Mouse (Mus musculus): Measurements from ENCODE around the gene Vcan. TPM values are rescaled to one million over a fixed set of nuclear protein-coding genes. Genes with fewer than 3 reads are reported as not detected.
"Not testable (repeated sequence)": the region's sequence is repeated elsewhere in the genome, so short reads cannot be mapped to it uniquely, and the experiment has no call there.

Gene Vcan
- total RNA-seq (2021), result 10 to 100 TPM; 34.2 to 36.2 TPM
- long read RNA-seq, experiment 1, partial matches to known transcripts, result 0 of 3 reads
- long read RNA-seq, experiment 1, other reads (novel, unspliced or antisense), result 3 of 3 reads
- long read RNA-seq, experiment 2, partial matches to known transcripts, result 1 of 1 reads
- long read RNA-seq, experiment 2, other reads (novel, unspliced or antisense), result 0 of 1 reads

DNA sequence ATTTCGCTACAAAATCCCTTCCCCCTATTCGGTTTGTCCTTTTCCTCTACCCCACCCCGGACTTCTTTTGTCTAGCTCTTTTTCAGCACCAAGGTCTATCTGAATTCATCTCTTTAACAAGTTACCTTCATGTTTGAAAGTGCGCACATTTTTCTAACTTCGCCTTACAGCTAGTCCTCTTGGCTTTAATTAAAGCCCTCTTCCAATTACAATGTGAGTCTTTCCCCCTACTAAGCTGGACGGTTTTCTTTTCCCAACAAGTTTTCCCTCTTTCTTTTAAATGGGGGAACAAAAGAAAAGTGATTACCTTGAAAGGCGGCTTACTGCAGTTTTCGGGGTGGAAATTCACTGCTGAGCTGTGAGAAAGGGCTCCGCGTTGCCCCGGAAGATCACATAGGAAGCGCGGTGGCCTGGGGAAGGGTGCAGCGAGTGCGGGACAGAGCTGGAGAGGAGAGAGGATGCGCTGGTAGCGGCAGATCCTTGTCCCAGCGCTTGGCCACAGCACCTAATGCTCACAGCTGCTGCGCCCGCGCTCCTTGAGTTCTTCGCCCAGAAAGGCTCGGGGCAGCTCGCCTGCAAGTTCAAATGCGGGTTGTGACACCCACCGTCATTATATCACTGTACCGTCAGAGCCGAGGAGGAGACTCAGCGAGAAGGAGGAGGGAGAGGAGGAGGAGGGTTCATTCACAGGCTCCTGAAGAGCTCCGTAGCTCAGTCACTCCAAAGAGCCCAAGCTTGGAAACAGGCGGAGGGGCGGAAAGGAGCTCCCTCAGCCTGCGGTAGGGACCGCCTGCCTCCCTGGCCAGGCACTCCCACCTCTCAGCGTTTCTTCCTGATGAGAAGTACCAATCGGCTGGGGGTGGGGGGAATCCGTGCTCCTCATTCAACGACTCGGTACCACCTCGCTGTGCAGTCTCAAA, at the start of gene Vcan:
Vcan (minus strand) TSS at position 744 of the 920 bp plus-strand sequence.
- peak in 1 of 2 experiments; percentile 10 for DNase-seq (ENCODE audit: low spot score in 2 of 2)

DNA sequence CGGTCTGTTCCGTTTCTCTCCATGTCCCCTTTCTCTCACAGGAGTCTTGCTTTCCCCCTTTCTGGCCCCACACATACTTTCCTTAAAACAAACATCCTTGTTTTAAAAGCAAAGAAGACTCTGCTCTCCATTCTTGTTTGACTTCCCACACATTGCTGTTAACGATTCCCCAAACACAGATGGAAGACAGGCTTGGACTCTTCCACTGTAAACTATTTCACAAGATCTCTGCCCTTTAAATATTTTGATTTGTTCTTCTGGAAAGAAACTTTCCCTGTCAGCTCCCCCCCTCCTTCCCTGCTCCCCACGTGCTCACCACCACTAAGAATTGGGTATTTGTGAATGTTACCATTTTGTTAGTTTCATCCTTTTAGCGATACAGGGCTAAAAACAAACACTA, 49.2 kb upstream of the Vcan start:
- DNase-seq (ENCODE audit: low spot score in 2 of 2), result no peak

DNA sequence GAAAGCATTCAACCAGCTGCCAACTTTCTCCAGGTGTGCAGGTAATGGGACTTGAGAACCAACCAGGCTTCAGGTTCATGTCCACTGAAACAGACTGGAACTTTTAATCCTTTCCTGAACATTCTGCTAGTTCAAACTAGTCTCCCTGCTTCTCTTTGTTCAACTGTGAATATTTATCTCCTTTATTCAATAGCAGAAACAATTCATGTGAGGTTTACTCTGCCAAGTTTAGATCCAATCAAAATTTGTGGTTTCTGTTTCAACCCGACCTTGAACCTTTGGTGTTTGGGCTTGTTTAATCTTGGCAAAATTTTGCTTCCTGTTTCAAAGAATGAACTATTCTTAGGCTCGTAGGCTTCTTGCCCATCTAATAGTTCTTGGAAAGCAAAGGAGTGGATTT, 40.6 kb upstream of the Vcan start:
- DNase-seq (ENCODE audit: low spot score in 2 of 2), result no peak

DNA sequence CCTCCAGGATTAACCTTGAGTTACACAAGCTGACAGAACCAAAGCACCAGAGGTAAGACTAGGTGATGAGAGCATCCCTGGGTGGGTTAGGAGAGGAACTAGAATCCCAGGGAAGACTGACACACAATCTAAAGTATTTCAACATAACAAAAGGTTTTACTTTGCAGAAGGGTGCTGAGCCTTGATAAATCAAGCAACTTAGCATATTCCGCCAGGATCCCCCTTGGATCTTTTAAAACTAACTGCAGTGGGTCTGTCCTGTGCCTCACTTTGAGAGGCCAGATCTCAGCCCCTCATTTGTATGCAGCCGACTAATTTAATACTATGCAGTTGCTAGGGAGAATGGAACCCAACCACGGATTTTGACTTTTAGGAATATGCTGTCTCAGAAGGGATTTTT, 38.0 kb upstream of the Vcan start:
- DNase-seq (ENCODE audit: low spot score in 2 of 2), result no peak

DNA sequence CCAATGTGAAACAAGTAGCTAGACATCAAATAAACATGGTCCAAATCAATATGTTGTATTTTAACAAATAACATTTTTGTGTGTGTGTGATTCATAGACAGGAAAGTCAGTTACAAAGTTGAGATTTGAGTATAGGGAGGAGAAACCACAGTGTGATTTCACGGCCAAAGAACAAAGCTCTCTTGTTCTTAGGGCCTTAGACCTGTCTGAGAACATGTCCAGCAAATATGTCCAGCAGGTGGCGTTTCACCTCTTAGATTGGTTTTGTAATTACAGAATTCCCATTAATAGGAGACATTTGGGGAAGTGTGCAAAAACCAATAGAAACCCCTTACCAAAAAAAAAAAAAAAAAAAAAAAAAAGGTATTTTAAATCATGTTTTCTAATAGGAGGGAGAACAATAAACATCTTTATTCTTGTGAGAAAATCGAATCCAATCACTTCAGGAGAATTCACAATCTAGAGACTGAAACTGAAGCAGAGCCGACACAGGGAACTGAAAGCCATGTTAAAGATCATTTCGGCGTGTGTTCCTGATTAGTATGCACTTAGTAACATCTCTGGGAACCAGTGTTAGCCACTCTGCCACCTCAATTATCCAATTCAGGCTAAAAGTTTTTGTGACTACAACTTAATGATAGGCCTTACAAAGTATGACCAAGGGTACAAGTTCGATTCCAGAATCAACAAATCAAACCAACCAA, 37.1 kb upstream of the Vcan start:
- DNase-seq (ENCODE audit: low spot score in 2 of 2), result no peak

DNA sequence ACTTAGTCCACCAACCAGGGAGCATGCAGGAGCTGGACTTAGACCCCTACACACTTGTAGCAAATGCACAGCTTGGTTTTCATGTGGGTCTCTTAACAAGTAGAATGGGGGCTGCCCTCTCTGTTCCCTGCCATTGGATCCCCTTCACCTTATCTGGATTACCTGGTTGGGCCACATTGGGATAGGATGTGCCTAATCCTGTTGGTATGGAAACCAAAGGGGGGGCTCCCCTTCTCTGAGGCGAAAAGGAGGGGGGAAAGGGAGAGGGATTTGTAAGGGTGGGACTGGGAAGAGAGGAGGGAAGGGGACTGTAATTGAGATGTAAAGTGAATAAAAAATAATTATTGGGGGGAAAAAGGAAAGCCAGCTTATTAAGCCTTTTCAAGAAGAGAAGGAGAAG, 35.5 kb upstream of the Vcan start:
- DNase-seq (ENCODE audit: low spot score in 2 of 2), result no peak

DNA sequence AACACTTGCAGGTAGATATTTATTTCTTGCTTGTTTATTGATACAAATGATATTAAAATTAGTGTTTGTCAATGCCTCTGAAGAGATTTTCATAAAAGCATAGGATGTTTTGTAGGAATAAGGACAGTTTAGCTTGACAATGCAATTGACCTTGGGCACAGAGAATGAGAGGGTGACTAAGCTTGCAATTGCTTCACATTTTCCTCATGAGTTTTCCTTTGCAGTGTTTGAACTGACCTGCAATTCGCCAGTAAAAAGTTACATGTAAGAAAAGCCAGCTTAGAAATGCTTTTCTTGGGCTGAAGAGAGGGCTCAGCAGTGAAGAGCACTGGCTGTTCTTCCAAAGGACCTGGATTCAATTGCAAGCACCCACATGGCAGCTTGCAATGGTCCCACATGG, 34.8 kb upstream of the Vcan start:
- no peak for DNase-seq (ENCODE audit: low spot score in 2 of 2)

DNA sequence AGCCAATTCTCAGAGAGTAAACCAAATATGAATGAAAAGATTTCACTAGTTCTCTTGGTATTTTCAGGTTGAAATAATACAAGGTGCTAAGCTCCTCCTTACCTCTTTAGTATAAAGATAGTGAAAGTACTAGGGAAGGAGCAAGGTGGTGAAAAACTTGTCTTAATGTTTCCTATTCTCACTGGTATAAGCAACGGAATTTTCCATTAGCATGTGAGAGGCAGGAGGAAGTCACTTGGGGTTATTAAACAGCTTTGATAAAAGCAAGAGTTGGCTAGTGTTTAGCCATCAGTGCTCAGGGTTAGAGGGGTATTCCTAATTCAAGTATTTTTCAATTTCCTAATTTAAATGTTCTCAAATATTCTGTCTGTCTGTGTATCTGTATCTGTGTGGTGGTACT, 24.2 kb upstream of the Vcan start:
- no peak for DNase-seq (ENCODE audit: low spot score in 2 of 2)

DNA sequence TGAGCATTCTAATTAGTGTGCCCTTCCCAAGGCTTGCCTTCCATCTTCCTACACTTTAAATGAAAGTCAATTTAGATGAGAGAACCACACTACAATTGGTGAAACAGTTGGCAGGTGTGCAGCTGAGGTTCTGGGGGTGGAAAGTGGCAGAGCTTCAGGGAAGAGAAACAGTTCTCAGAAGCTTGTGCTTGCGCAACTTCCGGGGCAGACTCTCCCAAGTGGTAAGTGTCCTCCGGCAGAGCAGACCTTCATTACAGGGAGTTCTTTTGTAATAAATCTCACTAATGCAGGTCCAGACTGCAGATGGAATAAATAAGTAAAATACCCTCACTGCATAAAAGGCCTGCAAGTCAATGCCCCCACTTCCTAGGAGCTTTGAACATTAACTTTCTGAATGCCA, 23.7 kb upstream of the Vcan start:
- no peak for DNase-seq (ENCODE audit: low spot score in 2 of 2)

DNA sequence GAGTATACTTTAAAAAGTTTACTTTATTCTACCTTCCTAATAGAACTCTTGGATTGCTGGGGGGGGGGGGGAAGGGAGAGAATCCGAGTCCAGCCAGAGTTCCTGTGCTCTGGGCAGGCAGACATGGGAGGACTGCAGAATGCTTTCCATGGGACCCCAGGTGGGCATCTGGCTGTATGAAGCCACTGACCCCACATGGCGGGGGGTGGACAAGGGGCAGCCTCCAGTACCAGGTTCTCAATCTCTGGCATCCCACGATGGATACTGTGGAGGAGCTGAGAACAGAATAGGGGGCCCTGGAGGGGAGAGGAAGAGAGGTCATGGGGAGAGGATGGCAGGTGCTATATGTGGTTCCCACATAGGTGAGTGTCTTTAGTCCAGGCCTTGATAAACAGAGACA, 20.0 kb upstream of the Vcan start:
- DNase-seq (ENCODE audit: low spot score in 2 of 2), result no peak

DNA sequence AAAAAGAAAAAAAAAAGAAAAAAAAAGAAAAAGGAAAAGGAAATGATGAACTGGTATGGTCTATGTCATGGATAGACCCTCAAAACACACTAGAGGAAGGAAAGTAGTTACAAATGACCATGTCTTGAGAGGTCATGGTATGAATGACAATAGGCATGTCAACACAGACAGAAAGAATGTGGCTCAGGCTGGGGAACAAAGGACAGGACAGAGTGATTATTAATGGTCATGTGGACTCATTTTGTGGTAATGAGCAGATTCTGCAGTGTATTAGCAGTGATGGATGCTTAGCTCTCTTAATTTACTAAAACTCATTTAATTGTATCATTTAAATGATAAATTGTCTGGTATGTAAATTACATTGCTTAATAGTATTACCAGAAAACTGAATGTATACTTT, 14.0 kb upstream of the Vcan start:
- DNase-seq (ENCODE audit: low spot score in 2 of 2), result no peak

DNA sequence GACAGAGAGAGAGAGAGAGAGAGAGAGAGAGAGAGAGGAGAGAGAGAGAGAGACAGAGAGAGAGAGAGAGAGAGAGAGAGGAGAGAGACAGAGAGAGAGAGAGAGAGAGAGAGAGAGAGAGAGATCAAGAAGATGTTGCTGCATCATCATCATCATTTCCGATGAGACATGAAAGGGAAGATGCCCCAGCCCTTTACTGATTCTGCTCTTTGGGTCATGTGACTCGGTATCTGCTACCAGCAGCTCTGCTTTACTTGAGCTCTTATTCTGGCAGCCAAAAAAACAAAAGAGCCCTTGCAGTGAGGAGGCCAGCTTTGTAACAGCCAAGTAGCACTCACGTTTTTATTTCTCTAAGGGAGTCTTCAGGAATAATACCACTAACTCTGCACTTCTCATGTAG, 8.3 kb upstream of the Vcan start:
- DNase-seq (ENCODE audit: low spot score in 2 of 2), result not testable (repeated sequence)

DNA sequence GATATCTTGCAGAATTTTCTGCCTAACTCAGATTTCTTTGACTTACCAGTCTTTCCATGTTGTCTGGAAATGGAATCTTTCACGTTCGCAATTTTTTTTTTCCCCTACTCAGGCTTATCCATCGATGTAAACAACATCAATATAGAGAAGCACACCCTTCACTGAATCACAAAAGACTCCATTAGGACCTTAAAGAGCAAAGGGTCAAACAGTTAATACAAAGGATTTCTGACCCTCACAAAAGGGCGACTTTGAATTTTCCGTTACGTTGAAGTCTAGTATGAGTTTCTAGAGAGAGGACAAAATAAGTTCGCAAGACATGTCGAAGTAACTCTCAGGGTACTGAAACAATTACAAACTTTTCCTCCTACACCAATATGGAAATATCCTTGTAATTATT, 892 bp upstream of the Vcan start:
- no peak for DNase-seq (ENCODE audit: low spot score in 2 of 2)

DNA sequence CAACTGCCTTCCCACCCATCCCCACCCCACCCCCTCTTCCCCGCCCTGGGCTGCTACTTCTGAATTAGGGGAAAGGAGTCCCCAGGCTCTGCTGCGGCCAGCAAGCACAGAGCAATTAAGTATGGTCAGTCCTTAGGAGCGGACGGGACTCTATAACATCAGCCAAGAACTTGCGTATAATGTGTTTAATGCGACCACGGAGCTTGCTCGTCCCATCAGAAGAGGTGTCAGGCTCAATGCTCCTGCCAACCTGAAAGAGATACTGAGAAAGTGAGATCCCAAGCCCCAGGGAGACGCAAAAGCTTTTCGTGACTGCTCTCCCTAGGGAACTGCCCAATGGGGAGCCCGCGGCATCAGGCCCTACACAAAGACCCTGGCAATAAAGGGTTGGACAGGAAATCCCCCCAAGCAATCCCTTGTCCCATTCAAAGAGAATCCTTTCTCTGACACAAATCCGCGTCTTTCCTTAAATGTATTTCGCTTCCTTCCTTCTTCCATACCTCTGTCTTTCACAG, 434 bp upstream of the Vcan start:
- no peak for DNase-seq (ENCODE audit: low spot score in 2 of 2)

DNA sequence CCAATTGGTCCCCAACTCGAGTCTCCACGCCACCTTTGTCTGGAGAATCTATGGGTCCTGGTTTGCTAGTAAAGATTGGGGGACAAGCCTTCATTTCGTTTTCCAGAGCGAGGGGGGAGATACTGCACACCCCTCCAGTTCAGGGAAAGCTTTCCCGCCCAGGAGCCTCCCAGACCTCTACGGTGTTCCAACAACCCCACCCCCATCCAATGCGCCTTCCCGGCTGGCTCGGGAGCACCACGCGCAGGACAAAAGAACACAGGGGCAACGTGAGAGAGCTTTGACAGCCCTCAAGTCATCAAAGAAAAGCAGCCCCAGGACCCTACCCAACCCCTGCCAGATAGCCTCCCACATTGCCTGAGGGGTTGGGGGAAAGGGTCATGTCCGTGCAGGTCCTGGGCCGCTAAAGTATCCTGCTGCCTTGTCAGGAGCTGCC, 1.2 kb downstream of the Vcan start:
- DNase-seq (ENCODE audit: low spot score in 2 of 2), result no peak

DNA sequence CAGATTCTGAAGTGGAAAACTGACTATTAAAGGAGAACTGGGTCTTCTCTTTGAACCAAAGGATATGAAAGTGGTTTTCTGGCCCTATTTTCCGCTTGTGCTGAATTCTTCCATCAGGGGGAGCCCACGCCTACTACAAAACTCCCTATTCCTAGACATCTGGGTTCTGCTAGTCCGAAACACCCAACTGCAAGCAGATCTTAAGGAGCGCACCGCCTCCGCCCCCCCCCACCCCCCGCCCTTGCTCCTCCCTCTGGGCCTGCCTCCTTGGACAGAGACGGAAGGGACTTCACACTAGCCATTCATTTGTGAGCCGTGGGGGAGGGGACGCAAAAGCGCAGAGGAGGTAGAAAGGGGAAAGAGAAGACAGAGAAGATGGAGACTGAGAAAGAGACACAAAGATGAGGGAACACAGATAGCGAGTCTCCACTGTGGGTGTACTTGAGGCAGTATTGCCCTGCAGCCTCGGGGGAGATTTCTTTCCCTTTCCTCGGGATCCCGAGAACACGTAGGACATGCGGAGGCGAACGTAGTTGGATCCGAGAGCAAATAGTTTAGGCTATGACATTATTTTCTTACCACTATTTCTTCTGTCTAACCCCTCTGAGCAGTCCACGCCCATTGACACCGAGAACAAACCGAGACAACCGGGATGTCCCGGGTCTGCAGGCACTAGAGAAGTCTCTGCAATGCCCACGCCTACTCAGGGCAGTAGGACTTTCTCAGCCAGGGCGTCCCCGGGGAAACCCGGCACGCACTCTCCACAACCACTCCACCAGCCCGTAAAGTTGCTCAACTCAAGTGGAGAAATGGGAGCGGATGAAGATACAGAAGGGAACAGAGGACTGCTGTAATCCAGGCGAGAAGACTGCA, 1.8 kb downstream of the Vcan start:
- DNase-seq (ENCODE audit: low spot score in 2 of 2), result peak in 1 of 2 experiments; percentile 23

DNA sequence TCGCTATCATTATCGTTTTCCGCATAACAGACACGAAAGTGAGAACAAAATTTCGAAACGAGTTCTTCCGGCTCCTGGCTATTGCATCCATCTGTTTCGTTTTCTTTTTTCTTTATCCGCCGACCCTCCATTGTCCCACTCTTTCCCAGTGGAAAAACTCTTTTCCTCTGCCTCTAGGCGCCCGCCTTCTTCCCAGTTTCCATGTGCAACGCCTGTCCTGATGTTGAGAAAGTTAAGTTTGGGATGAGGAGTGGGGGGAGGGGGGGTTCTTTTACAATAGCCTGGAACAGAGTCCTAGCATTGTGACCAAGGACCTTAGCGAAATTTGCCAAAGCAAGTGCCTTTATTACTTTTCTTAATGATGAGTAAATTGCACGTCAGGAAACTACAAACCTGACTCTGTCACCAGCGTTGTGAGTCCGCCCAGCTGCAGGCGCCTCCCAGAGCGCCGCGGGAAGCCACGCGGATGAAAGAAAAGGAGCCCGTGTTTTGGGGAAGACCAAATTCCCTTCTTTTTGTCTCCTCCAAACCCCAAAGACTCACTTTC, 2.5 kb downstream of the Vcan start:
- no peak for DNase-seq (ENCODE audit: low spot score in 2 of 2)

DNA sequence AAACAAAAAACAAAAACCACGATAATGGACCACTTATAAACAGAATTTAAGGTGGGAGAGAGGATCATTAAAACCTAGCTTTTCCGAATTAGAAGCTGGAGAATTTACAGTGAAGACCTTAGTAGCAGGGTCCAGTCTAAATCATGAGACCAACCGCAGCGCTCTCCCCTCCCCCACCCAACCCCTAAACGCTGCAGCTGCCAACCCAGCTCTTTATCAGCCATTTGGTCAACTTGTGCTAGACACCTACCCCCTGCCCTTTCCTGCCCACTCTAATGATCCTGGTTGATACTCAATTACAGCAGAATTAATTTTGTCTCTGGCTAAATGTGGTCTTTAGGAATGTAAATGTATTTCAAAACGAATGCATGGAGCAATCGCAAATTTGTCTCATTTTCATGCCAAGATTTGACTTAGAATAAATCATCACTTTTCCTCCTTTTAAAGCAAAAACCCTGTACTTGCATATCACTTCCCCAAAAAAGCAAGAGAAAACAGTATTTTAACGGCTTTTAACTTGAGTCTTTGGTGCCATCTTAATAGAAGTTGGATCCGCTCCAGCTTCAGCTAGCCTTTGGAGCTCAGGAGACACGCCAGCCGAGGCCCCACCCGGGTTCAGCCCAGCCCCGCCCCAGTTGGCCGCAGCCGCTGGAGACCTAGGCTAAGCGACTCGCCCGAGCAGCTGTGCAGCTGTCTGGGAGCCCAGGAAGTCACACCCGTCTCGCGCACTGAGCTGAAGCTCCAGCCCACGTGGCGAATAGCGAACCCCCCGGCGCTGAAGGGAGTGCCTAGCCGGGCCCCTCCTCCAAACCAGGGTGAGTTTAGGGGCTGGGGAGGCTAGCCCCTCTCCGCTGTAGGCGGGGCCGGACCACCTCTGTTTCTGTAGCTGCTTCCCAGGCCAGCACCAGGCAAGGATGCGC, 3.3 kb downstream of the Vcan start:
- DNase-seq (ENCODE audit: low spot score in 2 of 2), result peak; percentile 38 to 63

DNA sequence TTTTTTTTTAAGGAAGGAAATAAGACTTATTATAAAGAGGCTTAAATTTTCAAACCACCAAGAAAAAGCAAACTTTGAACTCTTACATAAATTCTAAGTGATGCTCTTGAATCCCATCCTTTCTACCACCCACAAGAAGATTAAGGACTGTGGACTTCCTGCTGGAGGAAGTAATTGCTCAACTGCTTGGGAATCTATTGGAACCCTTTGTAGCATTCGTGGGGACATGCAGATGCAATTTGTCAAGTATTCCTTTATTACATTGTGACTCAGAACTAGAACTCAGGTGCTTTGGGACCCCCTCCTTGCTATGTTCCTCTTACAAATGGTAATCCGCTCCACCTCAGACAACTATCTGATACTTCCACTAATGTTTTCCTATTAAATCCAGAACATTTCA, 4.0 kb downstream of the Vcan start:
- DNase-seq (ENCODE audit: low spot score in 2 of 2), result no peak

DNA sequence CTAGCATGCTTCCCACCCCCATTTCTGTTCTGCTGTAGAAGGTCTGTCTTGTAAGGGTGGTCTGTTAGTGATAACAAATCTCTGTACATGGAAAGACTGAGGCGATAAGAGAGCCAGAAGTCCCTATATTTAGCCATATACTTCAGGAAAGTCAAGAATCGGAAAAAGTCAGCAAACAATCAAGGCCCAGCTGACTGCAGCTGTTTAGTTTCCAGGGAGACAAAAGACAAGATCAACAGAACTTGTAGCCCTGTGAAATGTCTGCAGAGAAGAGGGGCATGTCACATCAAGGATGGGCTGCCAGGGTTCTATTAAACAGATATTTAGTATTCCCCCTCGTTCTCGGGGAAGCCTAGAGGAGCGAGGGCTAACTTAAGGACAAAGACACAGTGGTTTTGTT, 7.2 kb downstream of the Vcan start:
- DNase-seq (ENCODE audit: low spot score in 2 of 2), result no peak

All from adrenal gland, postnatal 4 days (tissue).